Mouse (Mus musculus): ENCODE measurements at regions not wholly inside any gene's neighbourhood (a gene's known extent, or its start where the extent isn't known, plus 50 kb on each side); places are given as distances from the start of the nearest gene placed in this dataset.

- no peak for TF ChIP-seq TAL1 (IDR thresholded peaks at IDR 0.05; ENCODE audit: low read length)
- no peak for TF ChIP-seq GATA1 (IDR thresholded peaks at IDR 0.05; ENCODE audit: low read length)
These were observed 242.7 kb upstream of the Gadl1 start for GRCm38 (mm10) chr9:115666530-115666929.
